Mouse (Mus musculus) forebrain, embryonic 10.5 days (tissue): ENCODE data around the gene Asb10. TPM values are rescaled to one million over a fixed set of nuclear protein-coding genes. Genes with fewer than 3 reads are reported as not detected.
A peak's percentile ranks its signal among the peaks of the same experiment; 100 is the strongest.

ENCODE experiments used
- DNase-seq: peaks from one replicate; pipeline ENCODE4 v3.0.0-alpha.2; 2017; ENCODE audit warnings: low spot score; ENCODE audit errors: extremely low spot score
- H3K27ac ChIP-seq: fragments of 300-500 bp; sonication (generic); 2 replicates; pipeline ENCODE4 v1.5.1; 2016; ENCODE audit warnings: mild to moderate bottlenecking
- H3K27me3 ChIP-seq: fragments of 300-500 bp; sonication (generic); 2 replicates; pipeline ENCODE4 v1.6.1; 2016; ENCODE audit warnings: mild to moderate bottlenecking; ENCODE audit not compliant: poor library complexity, severe bottlenecking
- H3K36me3 ChIP-seq: fragments of 300-500 bp; sonication (generic); replicated peaks from 2 replicates; pipeline ENCODE4 v1.6.1; 2016; ENCODE audit warnings: mild to moderate bottlenecking, moderate library complexity
- H3K4me1 ChIP-seq: fragments of 300-500 bp; sonication (generic); 2 replicates; pipeline ENCODE4 v1.6.1; 2016
- H3K4me3 ChIP-seq: fragments of 300-500 bp; sonication (generic); 2 replicates; pipeline ENCODE4 v1.5.1; 2016; ENCODE audit warnings: mild to moderate bottlenecking, moderate library complexity
- H3K9me3 ChIP-seq: fragments of 300-500 bp; sonication (generic); 2 replicates; pipeline ENCODE4 v1.6.1; 2016; ENCODE audit warnings: mild to moderate bottlenecking, moderate library complexity
- WGBS: fragments of 180-500 bp; shearing (Covaris S2); methylation state at CpG from one replicate; pipeline ENCODE4 v1.1.7; 2016; 5-methylcytosine and 5-hydroxymethylcytosine counted together
- polyA plus RNA-seq: library from polyadenylated mRNA; unstranded; fragments of >200 nt; fragmentation: Nextera tagmentation; extraction: Ambion mirVana; gene quantifications from 2 replicates; pipeline ENCODE4 v1.2.1, GENCODE M21; 2016

Gene Asb10
- polyA plus RNA-seq, 1 experiment from 2014 or later = 0.15 TPM

- H3K27me3 ChIP-seq = peaks cover 18% of the 10 kb centered on the region
- H3K36me3 ChIP-seq = peaks cover 90% of the 10 kb centered on the region
- DNase-seq = no peak
- no peaks in the 10 kb centered on the region for H3K9me3 ChIP-seq
- H3K27ac ChIP-seq = no peak overlapping the region
- 82% methylated on average over 10 of the region's 10 CpGs for WGBS
- H3K4me1 ChIP-seq = peaks cover 42% of the 10 kb centered on the region
- no peak overlapping the region for H3K4me3 ChIP-seq
These were observed 41.7 kb downstream of the Asb10 start for GRCm38 (mm10) chr5:24499113-24499512.

DNA sequence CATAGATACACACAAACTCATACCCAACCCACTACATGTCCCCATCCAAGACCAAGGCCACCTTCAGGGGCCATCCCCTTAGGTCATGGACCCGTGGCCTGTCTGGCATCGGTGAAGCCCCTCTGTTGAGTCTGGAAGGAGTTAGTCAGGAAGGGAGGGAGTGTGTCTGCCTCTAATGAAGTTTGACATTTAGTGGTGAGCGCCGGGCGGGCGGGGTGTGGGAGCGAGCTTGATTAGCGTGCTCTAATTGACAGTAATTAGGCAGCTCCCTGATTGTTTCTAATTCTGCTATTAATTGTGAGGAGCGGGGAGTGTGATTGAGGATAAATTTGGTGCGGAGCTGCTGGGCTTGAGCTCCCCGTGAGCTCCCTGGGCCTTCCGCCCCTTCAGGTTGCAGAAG lies 43.3 kb downstream of the Asb10 start:
- Histone ChIP-seq H3K9me3 (no peaks in the 10 kb centered on the region), H3K4me3 (no peak overlapping the region), H3K27ac (no peak overlapping the region), H3K36me3 (peaks cover 98% of the 10 kb centered on the region), H3K27me3 (peaks cover 15% of the 10 kb centered on the region; the same call in 1 of the 2 replicates), H3K4me1 (peaks cover 41% of the 10 kb centered on the region)
- 68% methylated on average over 12 of the region's 12 CpGs for WGBS
- no peak for DNase-seq

DNA sequence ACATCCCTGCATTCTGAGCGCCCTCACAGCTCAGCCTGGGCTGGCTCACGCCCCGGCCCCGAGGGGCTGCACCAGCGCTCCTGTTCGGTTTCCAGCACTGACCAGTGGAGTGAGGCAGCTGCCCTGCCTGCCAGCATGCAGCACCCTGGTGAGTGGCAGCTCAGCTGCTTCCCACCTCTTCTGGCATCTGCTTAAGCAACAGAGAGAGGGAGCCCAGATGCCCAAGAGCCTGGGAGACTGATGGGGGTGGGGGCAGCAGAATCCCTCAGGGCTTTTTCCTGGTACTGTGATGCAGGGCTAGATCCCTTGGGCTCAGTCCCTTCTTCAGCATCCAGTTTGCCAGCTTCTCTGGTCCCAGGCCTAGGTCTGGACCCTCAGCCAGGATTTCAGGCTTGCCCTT lies 44.0 kb downstream of the Asb10 start:
- no peaks in the 10 kb centered on the region for H3K9me3 ChIP-seq
- H3K4me3 ChIP-seq = no peak overlapping the region
- WGBS = 51% methylated on average over 6 of the region's 6 CpGs
- no peak overlapping the region; the same call in 1 of the 2 replicates for H3K27ac ChIP-seq
- H3K27me3 ChIP-seq = peaks cover 15% of the 10 kb centered on the region; the same call in 1 of the 2 replicates
- peaks cover 41% of the 10 kb centered on the region for H3K4me1 ChIP-seq
- peaks cover 100% of the 10 kb centered on the region for H3K36me3 ChIP-seq
- no peak for DNase-seq

- Histone ChIP-seq H3K27ac (no peak overlapping the region), H3K36me3 (peaks cover 100% of the 10 kb centered on the region), H3K4me1 (peaks cover 44% of the 10 kb centered on the region), H3K4me3 (no peak overlapping the region), H3K27me3 (peaks cover 12% of the 10 kb centered on the region; the same call in 1 of the 2 replicates), H3K9me3 (no peaks in the 10 kb centered on the region)
- DNase-seq = no peak
- WGBS = 92% methylated on average over 15 of the region's 15 CpGs
These were observed 45.8 kb downstream of the Asb10 start for GRCm38 (mm10) chr5:24495019-24495418.

DNA sequence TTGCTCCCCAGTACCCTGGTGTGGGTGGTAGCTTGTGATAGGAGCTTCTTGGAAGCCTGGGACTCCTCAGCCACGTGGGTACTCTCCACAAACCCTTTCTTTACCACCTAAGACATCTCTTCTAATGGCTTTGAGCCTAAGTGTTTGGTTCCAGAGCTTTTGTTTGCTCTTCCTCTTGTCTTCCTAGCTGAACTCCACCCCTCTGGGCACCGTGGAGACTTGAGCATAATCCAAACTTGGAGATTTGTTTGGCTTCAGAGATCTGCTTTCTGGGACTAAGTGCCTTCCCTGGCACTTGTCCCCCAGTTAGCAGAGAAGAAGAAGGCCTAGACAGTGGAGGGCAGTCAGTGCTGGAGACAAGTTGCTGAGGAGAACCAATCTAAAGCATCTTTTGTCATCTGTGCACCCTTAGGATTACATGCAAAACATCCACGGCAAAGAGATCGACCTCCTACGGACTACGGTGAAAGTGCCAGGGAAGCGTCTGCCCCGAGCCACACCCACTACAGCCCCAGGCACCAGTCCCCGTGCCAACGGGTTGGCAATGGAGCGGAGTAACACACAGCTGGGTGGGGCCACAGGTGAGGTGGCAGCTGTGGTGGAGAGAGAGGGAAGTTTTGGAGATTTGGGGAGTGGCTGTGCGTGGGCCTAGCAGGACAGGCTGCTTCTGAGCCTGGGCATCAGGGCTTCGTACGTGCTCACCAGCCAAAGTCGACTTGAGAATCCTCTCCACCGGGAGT lies 48.1 kb downstream of the Asb10 start:
- no peaks in the 10 kb centered on the region for H3K9me3 ChIP-seq
- H3K36me3 ChIP-seq = peaks cover 100% of the 10 kb centered on the region
- H3K4me1 ChIP-seq = peaks cover 26% of the 10 kb centered on the region
- no peak overlapping the region for H3K4me3 ChIP-seq
- H3K27ac ChIP-seq = no peak overlapping the region
- peaks cover 15% of the 10 kb centered on the region; the same call in 1 of the 2 replicates for H3K27me3 ChIP-seq
- DNase-seq = no peak
- WGBS = 90% methylated on average over 16 of the region's 16 CpGs

GRCm38 (mm10) chr5:24490413-24490920 lies 50.3 kb downstream of the Asb10 start:
- WGBS = 78% methylated on average over 14 of the region's 14 CpGs
- DNase-seq = no peak
- Histone ChIP-seq H3K9me3 (no peaks in the 10 kb centered on the region), H3K27me3 (peaks cover 24% of the 10 kb centered on the region), H3K4me3 (no peak overlapping the region), H3K27ac (no peak overlapping the region), H3K36me3 (peaks cover 93% of the 10 kb centered on the region), H3K4me1 (peaks cover 25% of the 10 kb centered on the region)

- Histone ChIP-seq H3K36me3 (peaks cover 89% of the 10 kb centered on the region), H3K4me1 (peaks cover 62% of the 10 kb centered on the region), H3K27me3 (peaks cover 50% of the 10 kb centered on the region), H3K4me3 (no peak overlapping the region), H3K27ac (no peak overlapping the region), H3K9me3 (no peaks in the 10 kb centered on the region)
- 88% methylated on average over 5 of the region's 5 CpGs for WGBS
- DNase-seq = no peak
These were observed 54.0 kb downstream of the Asb10 start for GRCm38 (mm10) chr5:24486738-24487137.

- peaks cover 69% of the 10 kb centered on the region for H3K4me1 ChIP-seq
- no peaks in the 10 kb centered on the region for H3K9me3 ChIP-seq
- peaks cover 89% of the 10 kb centered on the region for H3K36me3 ChIP-seq
- H3K27ac ChIP-seq = no peak overlapping the region
- peaks cover 56% of the 10 kb centered on the region for H3K27me3 ChIP-seq
- 1% methylated on average over 8 of the region's 8 CpGs for WGBS
- DNase-seq = peak; percentile 88
- H3K4me3 ChIP-seq = 0 out of 2 replicates have a peak overlapping the region, but pooled peaks have one; percentile 46
These were observed 54.7 kb downstream of the Asb10 start for GRCm38 (mm10) chr5:24486097-24486496.

- DNase-seq = peak; percentile 62
- peaks cover 72% of the 10 kb centered on the region for H3K4me1 ChIP-seq
- H3K27me3 ChIP-seq = peaks cover 56% of the 10 kb centered on the region
- H3K9me3 ChIP-seq = no peaks in the 10 kb centered on the region
- peak overlapping the region; percentile 79 for H3K27ac ChIP-seq
- H3K36me3 ChIP-seq = peaks cover 89% of the 10 kb centered on the region
- peak overlapping the region; percentile 46 for H3K4me3 ChIP-seq
- 9% methylated on average over 22 of the region's 22 CpGs for WGBS
These were observed 55.8 kb downstream of the Asb10 start for GRCm38 (mm10) chr5:24484963-24485362.

DNA sequence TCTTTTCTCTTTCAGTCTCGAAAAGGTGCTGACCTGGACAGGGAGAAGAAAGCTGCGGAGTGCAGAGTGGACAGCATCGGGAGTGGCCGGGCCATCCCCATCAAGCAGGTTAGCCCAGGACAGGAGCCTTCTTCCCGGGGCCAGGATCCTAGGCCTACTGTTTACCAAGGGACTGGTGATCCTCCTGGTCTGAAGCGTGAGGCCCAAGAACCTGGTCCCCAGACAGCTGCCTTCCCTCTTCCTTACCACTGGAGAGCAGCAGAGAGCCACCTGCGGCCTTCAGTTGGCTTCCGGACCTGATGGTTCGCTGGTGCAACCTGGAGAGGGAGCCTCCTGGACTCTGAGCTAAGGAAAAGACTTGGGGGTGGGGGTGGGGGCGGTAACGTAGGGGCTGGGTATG lies 57.5 kb downstream of the Asb10 start:
- Histone ChIP-seq H3K27ac (no peak overlapping the region), H3K36me3 (peaks cover 89% of the 10 kb centered on the region)
- WGBS = 16% methylated on average over 10 of the region's 11 CpGs

More for the DNA sequence above, 57.5 kb downstream of the Asb10 start:
- peaks cover 75% of the 10 kb centered on the region for H3K4me1 ChIP-seq
- no peak overlapping the region for H3K4me3 ChIP-seq
- H3K9me3 ChIP-seq = no peaks in the 10 kb centered on the region
- H3K27me3 ChIP-seq = peaks cover 61% of the 10 kb centered on the region
- DNase-seq = peak; percentile 80

Other genes starting within 250 kb of the Asb10 start
- gene Kcnh2, start 189.4 kb downstream of the Asb10 start, polyA plus RNA-seq = 17.8 and 21.3 TPM in 2 replicates
- 7.6 and 8.1 TPM in 2 replicates for gene Nos3, start 176.2 kb downstream of the Asb10 start, polyA plus RNA-seq
- 0.99 and 1.3 TPM in 2 replicates for gene Atg9b, start 148.8 kb downstream of the Asb10 start, polyA plus RNA-seq
- 57.1 and 61.8 TPM in 2 replicates for gene Abcb8, start 147.3 kb downstream of the Asb10 start, polyA plus RNA-seq
- gene Asic3, start 127.6 kb downstream of the Asb10 start, polyA plus RNA-seq = 0.20 TPM in 1 of 2 replicates, not detected in the other
- 42.7 and 48.9 TPM in 2 replicates for gene Cdk5, start 117.4 kb downstream of the Asb10 start, polyA plus RNA-seq
- gene Slc4a2, start 117.1 kb downstream of the Asb10 start, polyA plus RNA-seq = 32.8 and 33.6 TPM in 2 replicates
- 106 and 108 TPM in 2 replicates for gene Fastk, start 95.7 kb downstream of the Asb10 start, polyA plus RNA-seq
- 28.4 and 31.8 TPM in 2 replicates for gene Tmub1, start 93.1 kb downstream of the Asb10 start, polyA plus RNA-seq
- 24.1 and 29.0 TPM in 2 replicates for gene Agap3, start 88.8 kb downstream of the Asb10 start, polyA plus RNA-seq
- 0.09 and 0.21 TPM in 2 replicates for gene Gbx1, start 13.8 kb downstream of the Asb10 start, polyA plus RNA-seq
- gene 4931409K22Rik, start 15.8 kb upstream of the Asb10 start, polyA plus RNA-seq = 0.06 TPM in 1 of 2 replicates, not detected in the other
- gene Abcf2, start 36.5 kb upstream of the Asb10 start, polyA plus RNA-seq = 193 and 197 TPM in 2 replicates
- gene Chpf2, start 45.8 kb upstream of the Asb10 start, polyA plus RNA-seq = 15.1 and 16.0 TPM in 2 replicates
- 34.7 and 39.7 TPM in 2 replicates for gene Smarcd3, start 83.4 kb upstream of the Asb10 start, polyA plus RNA-seq
- gene Nub1, start 144.6 kb upstream of the Asb10 start, polyA plus RNA-seq = 26.1 and 27.0 TPM in 2 replicates
- gene Wdr86, start 189.7 kb upstream of the Asb10 start, polyA plus RNA-seq = 22.5 and 24.5 TPM in 2 replicates
- 0.72 and 0.81 TPM in 2 replicates for gene Crygn, start 217.0 kb upstream of the Asb10 start, polyA plus RNA-seq